Mouse (Mus musculus) spleen, postnatal 14 days (tissue): Measurements from ENCODE around the gene Tmbim1.
A peak's percentile ranks its signal among the peaks of the same experiment; 100 is the strongest.
"Not testable (repeated sequence)": the region's sequence is repeated elsewhere in the genome, so short reads cannot be mapped to it uniquely, and the experiment has no call there.

Source experiments
- DNase-seq, 2 experiments: peaks; one replicate each; pipeline ENCODE4 v3.0.0; 2021 to 2022; ENCODE audit warnings: low spot score in 2 of 2

Gene Tmbim1

DNA sequence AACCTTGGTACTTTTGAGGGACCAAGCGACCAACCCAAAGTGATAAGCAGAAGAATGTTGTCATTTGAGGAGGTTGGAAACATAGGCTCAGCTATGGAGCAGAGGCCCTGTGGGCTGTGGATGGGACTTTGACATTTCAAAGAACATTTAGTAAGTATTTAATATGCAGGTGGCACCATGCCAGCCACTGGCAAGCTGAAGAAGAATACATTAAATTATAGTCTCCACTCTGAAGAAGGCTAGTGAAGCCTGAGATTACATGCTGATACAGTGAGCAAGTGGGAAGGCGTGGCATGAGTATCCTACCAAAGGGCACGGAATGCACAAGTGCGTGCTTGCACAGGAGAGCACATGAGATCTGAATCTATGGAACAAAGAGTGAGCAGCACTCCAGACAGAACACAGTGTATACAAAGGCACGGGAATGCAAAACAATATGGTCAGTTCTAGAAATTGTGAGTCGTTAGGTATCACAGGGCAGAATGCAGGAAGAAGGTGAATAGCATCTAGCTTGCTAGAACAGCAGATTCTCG lies 24.5 kb upstream of the Tmbim1 start:
- no peak for DNase-seq

DNA sequence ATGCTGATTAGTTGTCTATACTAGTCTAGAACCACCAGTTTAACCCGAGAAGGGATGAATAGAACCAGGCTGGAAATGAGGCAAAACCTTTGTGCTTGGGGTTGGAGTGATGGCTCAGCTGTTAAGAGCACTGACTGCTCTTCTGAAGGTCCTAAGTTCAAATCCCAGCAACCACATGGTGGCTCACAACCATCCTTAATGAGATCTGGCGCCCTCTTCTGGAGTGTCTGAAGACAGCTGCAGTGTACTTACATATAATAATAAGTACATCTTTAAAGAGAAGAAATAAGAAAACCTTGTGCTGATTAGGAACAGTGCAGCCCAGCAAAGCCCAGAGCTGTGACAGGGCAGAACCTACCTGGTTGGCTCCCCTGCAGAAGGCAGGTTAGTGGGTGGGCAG lies 21.5 kb upstream of the Tmbim1 start:
- not testable (repeated sequence) for DNase-seq

DNA sequence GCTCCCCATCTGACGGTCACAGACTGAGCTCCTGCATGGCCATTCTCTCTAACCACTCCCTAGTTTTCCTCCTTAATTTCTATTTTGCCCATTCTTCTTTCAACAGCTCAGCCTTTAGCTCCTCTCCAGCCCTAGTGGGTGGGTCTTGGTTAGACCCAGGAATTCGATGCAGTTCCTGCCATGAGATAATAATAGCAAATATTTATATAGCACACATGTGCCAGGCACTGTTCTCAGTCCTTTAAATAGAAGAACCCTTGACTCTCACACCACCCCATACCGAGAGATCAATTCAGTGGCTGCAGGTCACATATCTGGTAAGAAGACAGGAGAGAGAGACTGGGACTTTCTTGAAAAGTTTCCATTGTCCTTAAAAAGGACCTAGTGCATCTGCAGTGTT lies 16.0 kb upstream of the Tmbim1 start:
- DNase-seq = no peak

DNA sequence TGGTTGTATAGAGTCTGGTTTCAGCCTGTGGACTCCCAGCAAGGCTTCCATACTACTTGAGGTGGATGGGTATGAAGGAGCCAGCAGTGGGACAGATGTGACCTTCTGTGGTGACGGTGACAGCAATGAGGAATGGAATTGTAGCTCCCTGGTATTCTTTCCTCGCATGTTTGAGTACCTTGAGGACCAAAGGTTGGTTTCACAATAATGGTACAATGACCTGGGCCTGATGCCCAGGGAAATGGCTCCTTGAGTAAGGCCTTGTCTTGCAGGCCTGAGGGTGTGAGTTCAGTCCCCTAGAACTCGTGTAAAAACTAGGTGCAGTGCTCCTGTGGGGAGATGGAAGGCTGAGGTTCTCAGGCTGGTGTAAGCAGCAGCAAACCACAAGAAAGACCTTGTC lies 13.3 kb upstream of the Tmbim1 start:
- DNase-seq = no peak

DNA sequence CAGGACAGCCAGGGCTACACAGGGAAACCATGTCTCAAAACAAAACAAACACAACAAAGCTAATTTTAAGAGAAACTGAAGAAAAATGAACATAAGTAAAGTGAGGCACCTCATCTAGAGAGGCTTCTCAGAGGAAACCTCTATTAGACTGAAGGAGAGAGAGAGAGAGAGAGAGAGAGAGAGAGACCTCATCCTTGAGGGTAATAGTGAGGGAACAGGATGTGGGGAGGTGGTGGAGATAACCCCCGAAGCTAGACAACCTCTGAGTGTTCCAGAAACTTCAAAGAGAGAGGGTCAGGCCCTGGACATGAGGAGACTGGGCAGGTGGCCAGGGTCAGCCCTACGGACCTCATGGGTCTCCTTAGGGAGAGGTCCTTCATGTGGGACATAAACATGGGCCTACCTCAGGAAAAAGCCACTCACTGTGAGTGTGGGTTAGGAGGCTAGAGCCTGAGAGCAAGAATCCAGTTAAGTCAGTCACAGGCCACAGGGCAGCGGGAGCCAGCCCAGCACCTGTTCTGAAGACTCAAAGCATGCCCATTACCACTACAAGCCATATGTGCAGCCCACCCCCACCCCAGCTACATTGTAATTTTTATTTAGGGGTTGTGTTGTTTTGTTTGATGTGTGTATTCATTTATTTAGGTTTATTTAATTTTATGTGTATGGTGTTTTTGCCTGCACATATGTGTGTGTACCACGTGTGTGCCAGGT lies 10.8 kb upstream of the Tmbim1 start:
- DNase-seq = no peak

DNA sequence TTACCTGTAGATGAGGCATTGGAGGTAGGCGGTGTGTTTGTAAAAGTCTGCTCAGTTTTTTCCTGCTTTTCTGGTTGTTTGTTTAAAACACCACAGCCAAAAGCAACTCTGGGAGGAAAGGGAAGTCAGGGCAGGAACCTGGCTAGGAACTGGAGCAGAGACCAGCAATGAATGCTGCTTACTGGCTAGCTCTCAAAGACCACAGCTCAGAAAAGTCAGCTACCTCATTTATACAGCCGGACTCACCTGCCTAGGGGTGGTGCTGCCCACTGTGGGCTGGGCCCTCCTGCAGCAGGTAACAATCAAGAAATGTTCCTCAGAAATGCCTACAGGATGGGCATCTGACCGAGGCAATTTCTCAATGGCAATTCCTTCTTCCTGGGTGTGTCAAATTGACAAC lies 9.4 kb upstream of the Tmbim1 start:
- DNase-seq = no peak

DNA sequence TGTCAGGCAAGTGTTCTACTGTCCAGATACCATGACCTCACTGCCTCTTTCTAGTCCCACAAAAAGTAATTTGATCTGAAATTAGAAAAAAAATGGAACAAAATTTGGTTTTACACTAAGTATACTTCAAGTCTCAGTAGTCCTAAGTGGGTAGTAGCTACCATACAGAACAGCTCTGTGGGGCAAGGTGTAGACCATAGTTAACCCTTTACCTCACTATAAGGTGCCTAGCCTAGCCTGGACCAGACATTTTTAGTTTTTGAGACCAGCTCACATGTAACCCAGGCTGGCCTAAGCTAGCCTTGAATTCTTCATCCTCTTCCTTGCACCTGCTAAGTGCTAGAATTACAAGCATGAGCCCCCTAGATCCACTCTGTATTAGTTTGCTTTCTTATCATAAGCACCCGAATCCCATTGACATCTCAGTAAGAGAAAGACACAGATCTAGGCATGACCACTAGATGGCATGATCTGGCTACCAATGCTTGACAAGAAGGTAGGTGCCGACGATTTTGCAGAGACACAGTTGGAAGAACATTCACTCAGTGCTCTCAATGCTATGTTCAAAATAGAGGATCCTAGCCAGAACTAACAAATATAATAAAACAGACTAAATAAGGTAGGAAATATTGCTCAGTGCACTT lies 7.7 kb upstream of the Tmbim1 start:
- DNase-seq = peak in 1 of 2 experiments; percentile 37

DNA sequence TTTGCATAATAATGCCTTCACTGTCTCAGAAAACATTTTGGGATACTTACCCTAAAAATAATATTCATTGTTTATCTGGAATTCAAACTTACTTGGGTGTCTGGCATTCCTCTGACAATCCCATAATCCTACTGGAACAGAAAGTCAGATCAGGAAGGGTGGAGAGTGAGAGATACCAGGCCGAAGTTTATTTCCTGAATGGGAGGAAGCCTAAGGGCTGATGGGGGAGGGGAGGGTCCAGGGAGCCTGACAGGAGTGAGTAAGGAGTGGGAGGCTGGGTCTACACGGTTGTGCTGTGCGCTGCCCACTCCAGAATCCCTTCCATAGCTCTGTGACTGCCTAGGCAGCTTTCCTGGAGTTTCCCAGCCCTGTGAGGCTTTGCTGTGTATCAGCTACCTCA lies 4.3 kb upstream of the Tmbim1 start:
- no peak for DNase-seq

DNA sequence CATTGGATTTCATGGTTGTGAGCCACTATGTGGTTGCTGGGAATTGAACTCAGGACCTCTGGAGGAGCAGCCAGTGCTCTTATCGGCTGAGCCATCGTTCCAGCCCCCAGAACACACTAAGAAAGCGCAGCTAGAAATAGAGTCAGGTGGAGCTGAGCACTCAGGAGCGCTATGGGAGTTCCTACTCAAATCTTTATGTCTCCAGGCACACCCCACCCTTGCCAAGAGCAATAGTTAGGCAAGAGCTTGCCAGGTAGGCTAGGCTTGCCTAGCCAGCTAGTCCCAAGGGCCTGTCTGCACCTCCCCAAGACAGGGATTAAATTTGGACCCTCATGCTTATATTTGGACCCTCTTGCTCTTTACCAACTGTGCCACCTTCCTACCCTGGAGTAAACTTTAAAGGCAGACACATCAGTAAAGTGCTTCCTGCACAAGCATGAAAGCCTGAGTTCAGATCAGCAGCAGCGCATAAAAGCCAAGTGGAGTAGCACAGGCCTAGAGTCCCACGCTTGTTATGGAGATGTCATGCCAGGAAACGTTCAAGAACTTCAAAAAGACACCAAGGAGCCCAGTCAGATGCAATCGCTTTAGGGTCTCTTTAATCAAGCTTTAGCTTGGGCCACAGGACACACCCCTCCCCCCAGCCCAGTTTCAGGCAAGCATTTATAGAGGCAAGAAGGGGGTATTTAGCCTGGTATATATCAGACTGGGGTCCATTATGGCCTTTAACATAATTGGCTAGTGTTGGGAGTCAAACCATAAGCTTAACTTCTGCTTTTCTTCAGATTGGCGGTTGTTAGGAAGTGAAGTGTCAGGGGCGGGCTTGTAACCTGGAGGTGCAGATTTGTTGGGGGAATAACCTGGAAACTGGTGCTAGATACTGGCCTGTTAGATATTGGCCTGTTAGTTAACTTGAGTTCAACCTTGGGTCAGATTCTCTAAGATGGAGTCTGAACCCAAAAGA lies 2.9 kb upstream of the Tmbim1 start:
- DNase-seq = no peak

DNA sequence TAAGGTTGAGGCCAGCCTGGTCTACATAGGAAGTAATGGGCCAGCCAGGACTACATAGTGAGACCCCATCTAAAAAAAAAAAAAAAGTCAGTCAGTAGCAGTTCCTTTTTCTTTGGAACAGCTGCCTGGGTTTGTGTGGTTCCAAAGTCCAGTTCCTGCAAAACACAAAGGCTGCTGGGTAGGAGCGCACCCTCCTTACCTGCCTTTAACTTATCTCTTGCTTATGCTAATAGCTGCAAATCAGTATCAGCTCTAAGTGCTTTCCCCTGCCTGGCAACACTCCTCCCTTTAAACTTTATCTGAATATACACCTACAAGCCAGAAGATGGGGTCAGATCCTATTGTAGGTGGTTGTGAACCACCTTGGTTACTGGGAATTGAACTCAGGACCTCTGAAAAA lies 1.7 kb upstream of the Tmbim1 start:
- DNase-seq = no peak

DNA sequence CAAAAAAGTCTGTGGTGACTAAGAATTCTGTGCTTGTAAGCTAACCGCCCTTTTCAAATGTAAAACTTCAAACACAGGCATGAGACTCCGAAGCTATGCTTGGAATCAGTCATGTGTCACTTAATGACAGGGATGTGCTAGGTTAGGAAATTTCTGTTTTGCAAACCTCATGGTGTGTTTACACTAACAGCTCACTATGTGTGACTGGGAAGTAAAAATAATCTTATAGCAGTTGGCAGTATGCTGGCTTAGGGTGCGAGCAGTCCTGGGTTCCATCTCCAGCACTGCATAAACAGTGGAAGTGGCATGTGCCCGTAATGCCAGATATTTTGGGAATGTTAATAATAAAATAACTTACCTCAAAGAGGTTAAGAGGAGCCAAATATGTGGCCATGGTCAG lies 476 bp downstream of the Tmbim1 start:
- DNase-seq = no peak

DNA sequence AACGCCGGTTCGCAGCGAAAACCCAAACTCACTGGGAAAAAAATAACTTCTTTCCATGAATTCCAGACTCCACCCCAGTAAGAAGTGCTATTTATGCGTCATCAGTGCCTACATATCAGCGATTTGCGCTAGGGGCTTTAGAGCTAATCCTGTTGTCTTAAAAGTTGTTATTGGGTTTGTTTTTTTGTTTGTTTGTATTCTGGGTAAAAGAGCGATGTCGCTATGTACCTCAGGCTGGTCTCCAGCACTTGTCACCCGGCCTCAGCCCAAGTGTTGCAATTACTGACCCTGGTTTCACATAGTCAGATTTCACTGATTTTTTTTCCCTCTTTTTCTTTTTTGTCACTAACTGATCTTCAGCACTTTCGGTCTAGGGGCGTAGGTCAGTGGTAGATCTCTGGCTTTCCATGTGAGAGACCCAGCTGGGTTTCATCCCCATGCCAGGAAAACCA lies 1.1 kb downstream of the Tmbim1 start:
- no peak for DNase-seq

DNA sequence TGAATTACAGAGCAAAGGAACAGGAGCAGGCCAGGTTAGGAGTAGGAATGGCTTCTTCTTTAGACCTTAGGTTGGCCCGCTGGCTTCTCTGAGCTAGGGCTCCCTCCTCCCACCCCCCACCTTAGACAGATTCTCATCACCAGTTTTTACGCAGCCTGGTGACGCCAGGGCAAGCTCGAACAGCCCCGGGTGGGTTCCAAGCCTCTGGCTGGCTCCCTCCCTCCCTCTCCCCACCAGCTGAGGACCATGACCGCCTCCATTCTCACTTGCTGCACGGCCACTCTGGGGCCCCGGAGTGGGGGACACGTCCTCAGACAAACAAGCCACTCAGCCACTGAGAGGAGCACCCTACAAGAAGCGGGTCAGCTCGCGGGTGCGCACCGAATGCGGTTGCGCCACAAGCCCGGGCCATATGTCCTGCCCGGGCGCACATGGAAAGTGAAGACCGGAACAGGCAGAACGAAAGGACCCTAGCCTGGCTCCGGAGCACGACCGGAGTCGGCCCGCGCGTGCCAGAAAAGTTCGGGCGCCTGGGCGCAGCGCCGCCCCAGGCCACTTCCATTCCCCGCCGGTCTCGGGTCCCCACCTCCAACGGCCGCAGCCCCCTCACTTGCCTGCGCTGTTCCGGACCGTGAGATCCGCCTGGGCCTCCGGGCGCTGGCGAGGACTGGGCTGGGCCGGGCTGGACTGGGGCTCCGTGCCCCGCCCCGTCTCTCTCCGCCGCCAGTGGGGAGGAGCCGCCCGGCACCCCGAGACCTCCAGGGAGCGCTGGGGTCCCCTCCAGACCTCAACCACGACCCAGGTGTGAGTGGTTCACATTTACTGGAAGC lies 1.7 kb downstream of the Tmbim1 start:
- peak; percentile 25 to 47 for DNase-seq

DNA sequence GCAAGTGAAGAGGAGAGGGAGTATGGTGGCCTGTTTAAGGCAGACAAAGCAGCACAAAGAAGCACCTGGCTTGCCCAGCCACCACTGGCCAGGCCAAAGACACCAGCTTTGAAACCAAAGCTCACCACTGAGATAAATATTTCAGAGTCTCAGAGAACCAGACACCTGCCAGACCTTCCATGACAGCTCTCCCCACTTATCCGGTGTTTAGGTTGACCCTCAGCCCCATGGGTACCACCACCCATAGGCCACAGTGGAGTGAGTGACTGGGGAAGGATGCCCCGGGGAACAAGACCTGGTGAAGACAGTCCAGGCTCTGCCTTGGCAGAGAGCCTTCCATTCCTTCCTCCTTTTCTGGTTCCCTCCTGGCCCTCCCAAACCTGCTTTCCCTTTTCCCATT lies 2.6 kb downstream of the Tmbim1 start:
- no peak for DNase-seq

DNA sequence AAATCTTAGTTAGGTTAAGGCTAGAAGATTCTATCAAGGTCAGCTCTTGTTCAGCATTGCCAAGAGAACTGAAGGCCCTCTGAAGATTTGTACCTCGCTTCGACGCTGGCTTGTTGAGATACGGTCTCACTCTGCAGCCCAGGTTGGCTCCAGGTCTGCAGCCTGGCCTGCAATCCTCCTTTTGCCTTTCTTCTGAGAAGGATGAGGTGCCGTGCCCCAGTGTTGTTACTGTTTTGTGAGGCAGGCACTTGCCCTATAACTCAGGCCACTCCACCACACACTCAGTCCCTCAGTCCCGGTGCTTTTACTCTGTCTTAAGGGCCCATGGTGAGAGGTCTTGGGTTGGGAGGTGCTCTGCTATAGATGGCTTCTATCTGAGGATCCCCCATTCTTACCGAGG lies 3.2 kb downstream of the Tmbim1 start:
- no peak for DNase-seq

DNA sequence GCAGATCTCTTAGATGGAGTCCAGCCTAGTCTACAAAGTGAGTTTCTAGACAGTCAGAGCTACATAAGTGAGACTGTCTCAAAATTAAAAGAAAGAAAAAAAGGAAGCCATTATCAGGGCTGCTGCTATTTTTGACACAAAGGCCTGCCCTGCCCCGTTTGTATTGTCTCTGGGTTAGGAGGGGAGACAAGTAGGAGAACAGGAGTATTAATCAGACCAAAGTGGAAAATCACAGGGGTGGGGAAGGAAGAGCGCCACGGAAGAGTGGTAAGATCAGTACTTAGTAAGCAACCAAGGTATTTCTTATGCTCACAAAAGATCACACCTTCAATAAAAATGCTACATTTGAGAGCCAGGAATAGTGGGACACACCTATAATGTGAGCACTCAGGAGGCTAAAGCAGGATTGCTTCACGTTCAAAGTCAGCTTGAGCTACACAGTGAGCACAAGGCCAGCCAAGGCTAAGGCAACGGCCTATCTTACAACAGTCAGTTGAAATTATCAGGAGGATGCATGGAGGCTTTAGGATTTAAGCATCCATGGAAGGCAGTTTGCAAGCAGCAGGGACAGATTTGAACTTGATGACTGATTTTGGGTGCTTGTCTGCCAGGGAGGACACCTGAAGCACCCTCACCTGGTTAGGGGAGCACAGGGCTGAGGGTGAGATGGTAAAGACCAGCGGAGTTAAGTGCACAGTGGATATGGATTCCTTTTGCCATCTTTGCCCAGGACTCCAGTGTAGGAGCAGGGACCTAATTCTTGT lies 4.9 kb downstream of the Tmbim1 start:
- no peak for DNase-seq

DNA sequence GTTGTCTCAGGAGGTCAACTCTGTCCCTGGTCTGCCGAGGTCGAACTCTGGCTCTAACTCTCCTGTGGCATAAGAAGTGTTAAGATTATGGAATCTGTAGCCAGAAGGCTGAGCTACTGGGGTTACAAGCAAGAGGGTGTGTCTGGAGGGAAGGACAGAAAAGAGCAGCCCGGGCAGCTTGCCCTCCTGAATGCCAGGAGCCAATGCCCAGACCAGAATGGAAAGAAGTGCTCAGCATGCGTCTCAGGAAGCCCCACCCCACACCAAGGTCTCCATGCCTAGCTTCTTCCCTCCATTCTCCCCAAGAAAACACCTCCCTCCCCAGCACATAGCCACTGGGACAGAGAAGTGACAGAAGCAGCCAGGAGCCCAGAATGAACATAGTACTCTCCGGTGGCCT lies 6.4 kb downstream of the Tmbim1 start:
- no peak for DNase-seq

DNA sequence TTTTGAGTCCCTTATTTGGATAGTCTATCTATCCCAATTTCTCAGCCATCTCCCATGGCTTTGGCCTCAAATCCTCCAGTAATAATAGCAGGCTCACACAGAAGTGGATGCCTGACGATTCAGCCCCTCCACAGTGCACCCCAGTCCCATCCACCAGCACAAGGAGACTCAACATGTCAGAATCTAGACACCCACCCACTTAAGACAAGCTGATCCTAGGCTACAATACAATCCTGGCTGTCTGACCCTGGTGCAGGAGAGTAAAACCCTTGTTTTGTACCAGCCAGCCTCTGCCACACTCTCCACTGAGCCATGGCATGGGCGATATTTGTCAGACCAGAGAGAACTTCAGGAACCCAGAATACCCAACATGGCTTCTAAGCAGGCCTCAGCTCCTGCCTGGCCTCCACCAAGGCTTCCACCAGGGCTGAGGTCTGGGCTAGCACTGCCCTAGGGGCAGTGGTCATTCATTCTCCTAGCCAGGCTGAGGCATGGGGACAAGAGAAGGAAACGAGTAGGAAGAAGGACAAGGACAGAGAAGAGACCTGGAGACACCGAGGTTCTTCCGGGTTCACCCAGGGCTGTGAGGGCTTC lies 7.2 kb downstream of the Tmbim1 start:
- no peak for DNase-seq

DNA sequence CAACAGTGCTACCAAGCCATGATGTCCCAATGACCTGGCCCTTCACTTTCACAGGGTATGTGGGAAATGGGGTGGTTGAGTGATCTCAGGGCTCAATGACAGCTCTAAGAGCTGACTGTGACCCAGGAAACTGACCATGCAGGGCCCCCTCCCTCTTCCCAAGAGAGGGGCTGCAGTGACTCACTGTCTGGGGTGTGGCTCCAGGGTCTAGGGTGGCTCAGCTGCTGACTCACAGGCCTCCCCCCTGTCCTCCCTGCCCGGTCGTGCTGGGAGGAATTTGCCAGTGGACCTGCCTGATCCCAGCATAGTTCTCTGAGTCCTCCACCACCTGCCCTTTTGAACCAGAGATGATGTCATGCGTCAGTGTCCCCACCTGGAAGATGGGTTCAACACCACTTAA lies 8.2 kb downstream of the Tmbim1 start:
- no peak for DNase-seq

DNA sequence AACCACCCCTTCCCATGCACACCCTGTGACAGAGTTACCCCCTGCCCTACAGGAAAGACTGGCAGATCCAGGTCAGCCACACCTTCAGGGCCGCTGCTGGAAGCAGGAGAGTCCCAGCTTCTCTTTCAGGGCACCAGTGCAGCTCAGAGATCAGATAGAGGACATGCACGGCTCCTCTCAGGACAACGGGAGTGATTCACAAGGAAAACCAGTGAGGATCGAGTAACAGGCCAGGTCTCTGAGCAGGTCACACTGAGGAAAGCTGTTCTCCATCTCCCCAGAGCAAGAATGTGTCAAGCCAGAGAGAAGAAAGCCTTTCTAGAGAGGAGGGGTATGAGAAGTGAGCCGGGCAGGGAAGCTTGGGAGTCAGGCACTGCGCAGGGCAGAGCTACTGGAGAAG lies 8.9 kb downstream of the Tmbim1 start:
- DNase-seq = no peak
